Mouse (Mus musculus): ENCODE measurements at regions not wholly inside any gene's neighbourhood (a gene's known extent, or its start where the extent isn't known, plus 50 kb on each side); places are given as distances from the start of the nearest gene placed in this dataset.

GRCm38 (mm10) chr2:75772251-75772956 is 59.6 kb upstream of the Agps start:
- 80% methylated on average over 11 of the region's 11 CpGs for WGBS
- DNase-seq (ENCODE audit: low read depth in 1 of 2, low spot score in 2 of 2) = no peak
- Histone ChIP-seq H3K27ac (ENCODE audit: insufficient read depth, low read length) (no peak overlapping the region), H3K27me3 (ENCODE audit: control insufficient read depth, insufficient read depth, low read length) (no peaks in the 10 kb centered on the region), H3K4me3 (ENCODE audit: extremely low read depth, insufficient read depth, insufficient read length) (no peak overlapping the region), H3K36me3 (ENCODE audit: control insufficient read depth, insufficient read depth, low read length) (no peaks in the 10 kb centered on the region), H3K4me1 (ENCODE audit: control insufficient read depth, insufficient read depth, insufficient read length) (peaks cover 5% of the 10 kb centered on the region; the same call in 1 of the 2 replicates)
- no peak for TF ChIP-seq POLR2A (IDR thresholded peaks at IDR 0.05; ENCODE audit: low read depth, low read length)
- no peak for TF ChIP-seq CTCF (IDR thresholded peaks at IDR 0.05; ENCODE audit: extremely low read depth, insufficient read depth, insufficient read length, insufficient replicate concordance)

GRCm38 (mm10) chr2:75770633-75771032 is 61.3 kb upstream of the Agps start:
- H3K27ac ChIP-seq (ENCODE audit: insufficient read depth, low read length) = no peak overlapping the region
- no peak for TF ChIP-seq CTCF (IDR thresholded peaks at IDR 0.05; ENCODE audit: extremely low read depth, insufficient read depth, insufficient read length, insufficient replicate concordance)
- TF ChIP-seq POLR2A (IDR thresholded peaks at IDR 0.05; ENCODE audit: low read depth, low read length) = no peak
- WGBS = 41% methylated on average over 1 of the region's 1 CpGs
- no peak for DNase-seq (ENCODE audit: low read depth in 1 of 2, low spot score in 2 of 2)
- no peak overlapping the region for H3K4me3 ChIP-seq (ENCODE audit: extremely low read depth, insufficient read depth, insufficient read length)
- H3K36me3 ChIP-seq (ENCODE audit: control insufficient read depth, insufficient read depth, low read length) = no peaks in the 10 kb centered on the region
- no peaks in the 10 kb centered on the region for H3K4me1 ChIP-seq (ENCODE audit: control insufficient read depth, insufficient read depth, insufficient read length)
- no peaks in the 10 kb centered on the region for H3K27me3 ChIP-seq (ENCODE audit: control insufficient read depth, insufficient read depth, low read length)

- Histone ChIP-seq H3K36me3 (ENCODE audit: control insufficient read depth, insufficient read depth, low read length) (no peaks in the 10 kb centered on the region), H3K27ac (ENCODE audit: insufficient read depth, low read length) (no peak overlapping the region), H3K4me3 (ENCODE audit: extremely low read depth, insufficient read depth, insufficient read length) (no peak overlapping the region), H3K27me3 (ENCODE audit: control insufficient read depth, insufficient read depth, low read length) (no peaks in the 10 kb centered on the region), H3K4me1 (ENCODE audit: control insufficient read depth, insufficient read depth, insufficient read length) (no peaks in the 10 kb centered on the region)
- WGBS = 89% methylated on average over 5 of the region's 5 CpGs
- no peak for DNase-seq (ENCODE audit: low read depth in 1 of 2, low spot score in 2 of 2)
- TF ChIP-seq CTCF (IDR thresholded peaks at IDR 0.05; ENCODE audit: extremely low read depth, insufficient read depth, insufficient read length, insufficient replicate concordance) (no peak), POLR2A (IDR thresholded peaks at IDR 0.05; ENCODE audit: low read depth, low read length) (no peak)
These were observed 63.2 kb upstream of the Agps start for GRCm38 (mm10) chr2:75768559-75769304.

- no peak for DNase-seq (ENCODE audit: low read depth in 1 of 2, low spot score in 2 of 2)
- WGBS = 60% methylated on average over 7 of the region's 7 CpGs
- TF ChIP-seq POLR2A (IDR thresholded peaks at IDR 0.05; ENCODE audit: low read depth, low read length) = no peak
- no peak for TF ChIP-seq CTCF (IDR thresholded peaks at IDR 0.05; ENCODE audit: extremely low read depth, insufficient read depth, insufficient read length, insufficient replicate concordance)
- Histone ChIP-seq H3K27ac (ENCODE audit: insufficient read depth, low read length) (no peak overlapping the region), H3K36me3 (ENCODE audit: control insufficient read depth, insufficient read depth, low read length) (no peaks in the 10 kb centered on the region), H3K4me1 (ENCODE audit: control insufficient read depth, insufficient read depth, insufficient read length) (peaks cover 4% of the 10 kb centered on the region; the same call in 1 of the 2 replicates), H3K4me3 (ENCODE audit: extremely low read depth, insufficient read depth, insufficient read length) (no peak overlapping the region), H3K27me3 (ENCODE audit: control insufficient read depth, insufficient read depth, low read length) (no peaks in the 10 kb centered on the region)
These were observed 63.6 kb upstream of the Nfe2l2 start for GRCm38 (mm10) chr2:75767871-75768558.

GRCm38 (mm10) chr2:75765403-75765802 is 61.0 kb upstream of the Nfe2l2 start:
- Histone ChIP-seq H3K4me3 (ENCODE audit: extremely low read depth, insufficient read depth, insufficient read length) (no peak overlapping the region), H3K27me3 (ENCODE audit: control insufficient read depth, insufficient read depth, low read length) (no peaks in the 10 kb centered on the region), H3K36me3 (ENCODE audit: control insufficient read depth, insufficient read depth, low read length) (no peaks in the 10 kb centered on the region), H3K4me1 (ENCODE audit: control insufficient read depth, insufficient read depth, insufficient read length) (peaks cover 5% of the 10 kb centered on the region; the same call in 1 of the 2 replicates), H3K27ac (ENCODE audit: insufficient read depth, low read length) (no peak overlapping the region)
- no peak for DNase-seq (ENCODE audit: low read depth in 1 of 2, low spot score in 2 of 2)
- TF ChIP-seq POLR2A (IDR thresholded peaks at IDR 0.05; ENCODE audit: low read depth, low read length) (no peak), CTCF (IDR thresholded peaks at IDR 0.05; ENCODE audit: extremely low read depth, insufficient read depth, insufficient read length, insufficient replicate concordance) (no peak)
- WGBS = 89% methylated on average over 4 of the region's 4 CpGs

GRCm38 (mm10) chr2:75763252-75763651 is 58.8 kb upstream of the Nfe2l2 start:
- no peak for DNase-seq (ENCODE audit: low read depth in 1 of 2, low spot score in 2 of 2)

More at GRCm38 (mm10) chr2:75763252-75763651, 58.8 kb upstream of the Nfe2l2 start:
- TF ChIP-seq POLR2A (IDR thresholded peaks at IDR 0.05; ENCODE audit: low read depth, low read length) = no peak
- TF ChIP-seq CTCF (IDR thresholded peaks at IDR 0.05; ENCODE audit: extremely low read depth, insufficient read depth, insufficient read length, insufficient replicate concordance) = no peak
- no peaks in the 10 kb centered on the region for H3K27me3 ChIP-seq (ENCODE audit: control insufficient read depth, insufficient read depth, low read length)
- H3K27ac ChIP-seq (ENCODE audit: insufficient read depth, low read length) = no peak overlapping the region
- 9% methylated on average over 3 of the region's 3 CpGs for WGBS
- H3K36me3 ChIP-seq (ENCODE audit: control insufficient read depth, insufficient read depth, low read length) = no peaks in the 10 kb centered on the region
- peaks cover 5% of the 10 kb centered on the region; the same call in 1 of the 2 replicates for H3K4me1 ChIP-seq (ENCODE audit: control insufficient read depth, insufficient read depth, insufficient read length)
- no peak overlapping the region for H3K4me3 ChIP-seq (ENCODE audit: extremely low read depth, insufficient read depth, insufficient read length)

All from spleen, adult 2 months (tissue).